ENCODE assay signal across 9 mouse cellular contexts in the genomic region with DNA sequence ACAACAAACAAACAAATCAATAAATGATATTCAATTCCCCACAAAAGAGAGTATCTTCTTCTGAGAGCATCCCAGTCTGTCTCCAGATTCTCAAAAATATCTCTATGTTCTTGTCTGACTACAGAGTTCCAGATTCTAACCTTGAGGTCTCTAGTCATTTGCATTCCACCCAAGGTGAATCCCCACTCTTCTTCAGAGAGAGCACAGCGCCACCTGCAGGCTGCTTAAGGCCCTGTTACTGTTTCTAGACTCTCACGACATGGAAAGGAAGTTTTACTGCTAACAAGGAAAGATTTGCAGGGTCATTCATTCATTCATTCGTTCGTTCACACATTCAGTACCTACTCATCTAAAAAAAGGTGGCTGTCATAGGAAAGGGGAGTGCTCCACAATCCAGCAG.
DNase-seq lines count a peak whose midpoint lies in the region; ATAC-seq and TF ChIP-seq lines count a peak whose summit lies in the region.
"Had no signal": no experiment of that assay in that cellular context is flagged by ENCODE, and none has a peak within 500 bp of the region (broad histone marks: within the 10 kb centered on the region; RNA-seq: fewer than 3 reads in every experiment).

No protein-coding gene starts in this region.

- no peak overlapping the region for H3K27ac ChIP-seq in MEL (ENCODE audit: control insufficient read depth, low read depth, low read length)
- no peak overlapping the region for H3K27ac ChIP-seq in intestine, embryonic 15.5 days
- H3K27ac ChIP-seq: liver, embryonic 15.5 days had no signal

- WGBS in intestine, embryonic 15.5 days: 55% methylated on average over 4 of the region's 4 CpGs

- no peaks in the 10 kb centered on the region for H3K4me1 ChIP-seq in MEL (ENCODE audit: control insufficient read depth in 1 of 2, insufficient read depth in 2 of 2, low read length in 2 of 2)
- no peaks in the 10 kb centered on the region for H3K4me1 ChIP-seq in intestine, embryonic 15.5 days (replicated peaks)
- H3K4me1 ChIP-seq: liver, embryonic 15.5 days had no signal

- TF ChIP-seq EP300 in MEL (IDR thresholded peaks at IDR 0.05; ENCODE audit: low read depth in 1 of 2, low read length in 2 of 2): no peak

- ATAC-seq in granulocyte monocyte progenitor cell, adult 5-6 weeks (replicated peaks; ENCODE audit: poor library complexity, severe bottlenecking): 0 out of 2 replicates have a peak, but pooled peaks have one; percentile 30
- ATAC-seq in intestine, embryonic 15.5 days: no peak

- H3K4me3 ChIP-seq in MEL (ENCODE audit: control insufficient read depth in 1 of 2, insufficient read depth in 1 of 2, low read depth in 2 of 2, low read length in 2 of 2): no peak overlapping the region
- H3K4me3 ChIP-seq in intestine, embryonic 15.5 days (replicated peaks): no peak overlapping the region
- H3K4me3 ChIP-seq: liver, embryonic 15.5 days had no signal

- no peaks in the 10 kb centered on the region; a peak in 1 of 4 replicates for H3K27me3 ChIP-seq in MEL (ENCODE audit: control insufficient read depth in 1 of 2, insufficient read depth in 2 of 2, low read length in 2 of 2)
- no peaks in the 10 kb centered on the region for H3K27me3 ChIP-seq in intestine, embryonic 15.5 days (replicated peaks)

- TF ChIP-seq RAD21 in MEL (IDR thresholded peaks at IDR 0.05; ENCODE audit: low read depth, low read length): peak; percentile 54

- TF ChIP-seq CTCF in MEL (IDR thresholded peaks at IDR 0.05 in 2 of 3, conservative IDR thresholded peaks at IDR 0.05 in 1 of 3; ENCODE audit: control insufficient read depth in 1 of 3, insufficient read depth in 1 of 3, low read depth in 2 of 3, low read length in 3 of 3, poor library complexity in 1 of 3, severe bottlenecking in 1 of 3): peak; percentile 31 to 62 (median 59)

- no peak overlapping the region for H3K9ac ChIP-seq in MEL (ENCODE audit: control insufficient read depth, low read depth, low read length, poor library complexity, severe bottlenecking)
- H3K9ac ChIP-seq in intestine, embryonic 15.5 days: no peak overlapping the region
- H3K9ac ChIP-seq: liver, embryonic 15.5 days had no signal

- H3K9me3 ChIP-seq in MEL (replicated peaks; ENCODE audit: insufficient read depth, low read length): no peaks in the 10 kb centered on the region
- no peaks in the 10 kb centered on the region for H3K9me3 ChIP-seq in intestine, embryonic 15.5 days
- H3K9me3 ChIP-seq: liver, embryonic 15.5 days had no signal

- no peaks in the 10 kb centered on the region for H3K79me2 ChIP-seq in MEL (ENCODE audit: control insufficient read depth, insufficient read depth, low read length, poor library complexity)

- H3K4me2 ChIP-seq in intestine, embryonic 15.5 days (replicated peaks): no peak overlapping the region
- H3K4me2 ChIP-seq: liver, embryonic 15.5 days had no signal

- TF ChIP-seq POLR2A in MEL (IDR thresholded peaks at IDR 0.05; ENCODE audit: control insufficient read depth in 1 of 2, insufficient read depth in 1 of 2, low read depth in 1 of 2, low read length in 2 of 2, poor library complexity in 1 of 2): no peak

- DNase-seq in heart, postnatal 4 days: peak; percentile 53
- DNase-seq in heart, adult 11 months: no peak
- DNase-seq in 3T3-L1 (ENCODE audit: low read depth, low spot score) (peak; percentile 51), MEL (ENCODE audit: low read depth, low spot score) (peak; percentile 32)
- no peak for DNase-seq in urinary bladder, postnatal 36 days (ENCODE audit: low spot score in 2 of 2)
- no peak for DNase-seq in layer of hippocampus, adult 8-10 months (ENCODE audit: low spot score in 2 of 2)

- no peaks in the 10 kb centered on the region for H3K36me3 ChIP-seq in MEL (ENCODE audit: control insufficient read depth in 1 of 2, insufficient read depth in 2 of 2, low read length in 2 of 2)
- no peaks in the 10 kb centered on the region for H3K36me3 ChIP-seq in intestine, embryonic 15.5 days
- H3K36me3 ChIP-seq: liver, embryonic 15.5 days had no signal

TF ChIP-seq in MEL, 35 proteins besides CTCF, POLR2A, EP300 and RAD21:
- TF ChIP-seq ZC3H11A (IDR thresholded peaks at IDR 0.05; ENCODE audit: low read depth, low read length) (peak; percentile 60), SMC3 (IDR thresholded peaks at IDR 0.05; ENCODE audit: low read depth, low read length) (peak; percentile 63), NELFE (IDR thresholded peaks at IDR 0.05; ENCODE audit: low read depth, low read length) (no peak)
TF ChIP-seq in MEL: peak in this region for 2.

Comparison
In these comparisons a context has a peak if more than half of its experiments do, and no peak if none do; other contexts are left out.
1. DNase-seq: peak in heart, postnatal 4 days (single experiment), 3T3-L1 (single experiment) and MEL (single experiment); none in heart, adult 11 months (single experiment), urinary bladder, postnatal 36 days (0 of 2) and layer of hippocampus, adult 8-10 months (0 of 2).